Mouse (Mus musculus) olfactory bulb, adult 2 months (tissue): ENCODE measurements around the gene Cacnb3.

Source experiments
- CTCF ChIP-seq: fragments of 200-500 bp; IDR thresholded peaks from 2 replicates; pipeline ENCODE4 v1.5.1; 2012; ENCODE audit warnings: low read depth, mild to moderate bottlenecking, low read length, moderate library complexity; ENCODE audit not compliant: insufficient read depth
- POLR2A ChIP-seq: fragments of 200-500 bp; IDR thresholded peaks from 2 replicates; pipeline ENCODE4 v1.6.1; 2012; ENCODE audit warnings: mild to moderate bottlenecking, low read depth, low read length, moderate library complexity; ENCODE audit not compliant: insufficient read depth

DNA sequence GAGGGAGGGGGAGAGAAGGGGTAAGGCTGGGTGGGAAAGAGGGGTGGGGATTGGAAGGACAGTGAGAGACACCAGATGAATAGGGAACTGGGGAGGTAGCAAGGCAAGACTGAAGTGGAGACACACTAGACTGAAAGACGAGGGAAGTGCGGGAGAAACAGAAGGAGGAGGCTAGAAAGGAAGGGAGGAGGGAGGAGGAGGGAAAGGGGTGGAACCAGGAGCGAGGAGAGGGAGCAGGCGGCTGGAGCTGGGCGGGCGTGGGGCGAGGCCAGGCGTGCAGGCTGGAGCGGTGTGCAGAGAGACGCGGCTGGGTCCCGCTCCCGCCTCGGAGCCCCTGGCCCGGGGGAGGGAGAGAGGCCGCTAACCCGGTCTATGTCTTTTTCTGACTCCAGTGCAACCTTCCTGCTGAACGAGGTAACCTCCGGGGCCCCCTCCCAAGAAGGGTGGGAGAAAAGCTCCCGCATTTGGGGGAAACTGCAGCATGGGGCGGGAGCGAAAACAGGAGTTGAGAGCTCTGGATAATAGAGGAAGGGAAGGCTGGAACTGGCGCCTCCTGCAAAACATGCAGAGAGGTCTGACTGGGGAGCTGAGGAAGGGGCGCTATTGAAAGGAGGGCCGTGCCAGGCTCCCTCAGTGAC lies 1.6 kb downstream of the Cacnb3 start:
- TF ChIP-seq CTCF (no peak), POLR2A (peak; percentile 56; the same call in 1 of the 2 replicates)
